Mouse (Mus musculus) embryonic facial prominence, embryonic 15.5 days (tissue): ENCODE results near the gene Fat4. TPM values are rescaled to one million over a fixed set of nuclear protein-coding genes. Genes with fewer than 3 reads are reported as not detected.

Experiments used
- ATAC-seq: fragments of 200-750 bp; cut with Nextera tagmentation; 2 replicates; pipeline ENCODE4 v1.8.0; 2017; ENCODE audit warnings: low read depth, moderate TSS enrichment; ENCODE audit not compliant: insufficient number of reproducible peaks, low FRiP score, low TSS enrichment
- H3K27ac ChIP-seq: fragments of 300-500 bp; sonication (generic); replicated peaks from 2 replicates; pipeline ENCODE4 v1.5.1; 2015; ENCODE audit warnings: mild to moderate bottlenecking, inconsistent platforms
- H3K27me3 ChIP-seq: fragments of 300-500 bp; sonication (generic); 2 replicates; pipeline ENCODE4 v1.6.1; 2015; ENCODE audit warnings: inconsistent platforms
- H3K36me3 ChIP-seq: fragments of 300-500 bp; sonication (generic); 2 replicates; pipeline ENCODE4 v1.6.1; 2015; ENCODE audit warnings: mild to moderate bottlenecking, inconsistent platforms
- H3K4me1 ChIP-seq: fragments of 300-500 bp; sonication (generic); 2 replicates; pipeline ENCODE4 v1.6.1; 2015; ENCODE audit warnings: inconsistent platforms
- H3K4me2 ChIP-seq: fragments of 300-500 bp; sonication (generic); replicated peaks from 2 replicates; pipeline ENCODE4 v1.6.1; 2015; ENCODE audit warnings: mild to moderate bottlenecking, inconsistent platforms
- H3K4me3 ChIP-seq: fragments of 300-500 bp; sonication (generic); replicated peaks from 2 replicates; pipeline ENCODE4 v1.5.1; 2015; ENCODE audit warnings: mild to moderate bottlenecking, inconsistent platforms
- H3K9ac ChIP-seq: fragments of 300-500 bp; sonication (generic); 2 replicates; pipeline ENCODE4 v1.6.1; 2015; ENCODE audit warnings: inconsistent platforms
- H3K9me3 ChIP-seq: fragments of 300-500 bp; sonication (generic); replicated peaks from 2 replicates; pipeline ENCODE4 v1.6.1; 2016; ENCODE audit warnings: inconsistent platforms
- WGBS: fragments of 180-500 bp; shearing (Covaris S2); methylation state at CpG from one replicate; pipeline ENCODE4 v1.1.7; 2015; 5-methylcytosine and 5-hydroxymethylcytosine counted together
- polyA plus RNA-seq: library from polyadenylated mRNA; unstranded; fragments of >200 nt; fragmentation: Nextera tagmentation; extraction: Ambion mirVana; gene quantifications from 2 replicates; pipeline ENCODE4 v1.2.1, GENCODE M21; 2015

Gene Fat4
- polyA plus RNA-seq: 9.5 and 10.1 TPM in 2 replicates

GRCm38 (mm10) chr3:38886890-38887355, at the start of gene Fat4:
TSS of gene Fat4 (plus strand) at chr3:38886940.
- 0 out of 2 replicates have a peak, but pooled peaks cover 5% of the 10 kb centered on the region for H3K27me3 ChIP-seq
- peaks cover 47% of the 10 kb centered on the region for H3K4me1 ChIP-seq
- peak within 1 kb of the TSS; percentile 78 for H3K9ac ChIP-seq
- H3K27ac ChIP-seq: peak within 1 kb of the TSS; percentile 98
- no peak for ATAC-seq
- peaks cover 26% of the 10 kb centered on the region for H3K36me3 ChIP-seq
- H3K9me3 ChIP-seq: no peaks in the 10 kb centered on the region
- WGBS: under 1% methylated on average over 29 of the region's 29 CpGs
- H3K4me2 ChIP-seq: peak within 1 kb of the TSS; percentile 92
- peak within 1 kb of the TSS; percentile 83 for H3K4me3 ChIP-seq

- Histone ChIP-seq H3K4me2 (no peak overlapping the region), H3K9me3 (no peaks in the 10 kb centered on the region), H3K36me3 (no peaks in the 10 kb centered on the region), H3K4me3 (no peak overlapping the region), H3K4me1 (no peaks in the 10 kb centered on the region), H3K27ac (no peak overlapping the region), H3K27me3 (no peaks in the 10 kb centered on the region), H3K9ac (no peak overlapping the region)
- 54% methylated on average over 2 of the region's 2 CpGs for WGBS
- no peak for ATAC-seq
Observed at GRCm38 (mm10) chr3:38839438-38839837, 47.3 kb upstream of the Fat4 start.

GRCm38 (mm10) chr3:38843000-38843538, 43.7 kb upstream of the Fat4 start:
- Histone ChIP-seq H3K4me3 (no peak overlapping the region), H3K27me3 (no peaks in the 10 kb centered on the region), H3K27ac (no peak overlapping the region; the same call in 1 of the 2 replicates), H3K4me1 (peaks cover 10% of the 10 kb centered on the region; the same call in 1 of the 2 replicates), H3K4me2 (no peak overlapping the region), H3K36me3 (no peaks in the 10 kb centered on the region), H3K9ac (no peak overlapping the region), H3K9me3 (no peaks in the 10 kb centered on the region)
- WGBS: 69% methylated on average over 7 of the region's 7 CpGs
- no peak for ATAC-seq

GRCm38 (mm10) chr3:38846602-38847382, 39.9 kb upstream of the Fat4 start:
- H3K27ac ChIP-seq: no peak overlapping the region
- 41% methylated on average over 11 of the region's 11 CpGs for WGBS
- no peak for ATAC-seq

GRCm38 (mm10) chr3:38849077-38849476, 37.7 kb upstream of the Fat4 start:
- Histone ChIP-seq H3K27ac (no peak overlapping the region), H3K4me2 (no peak overlapping the region), H3K4me3 (no peak overlapping the region), H3K4me1 (peaks cover 10% of the 10 kb centered on the region; the same call in 1 of the 2 replicates), H3K9ac (no peak overlapping the region), H3K36me3 (no peaks in the 10 kb centered on the region), H3K27me3 (no peaks in the 10 kb centered on the region), H3K9me3 (no peaks in the 10 kb centered on the region)
- 48% methylated on average over 3 of the region's 3 CpGs for WGBS
- ATAC-seq: no peak

More at GRCm38 (mm10) chr3:38846602-38847382, 39.9 kb upstream of the Fat4 start:
- no peak overlapping the region for H3K4me2 ChIP-seq
- H3K27me3 ChIP-seq: no peaks in the 10 kb centered on the region
- peaks cover 10% of the 10 kb centered on the region; the same call in 1 of the 2 replicates for H3K4me1 ChIP-seq
- no peak overlapping the region for H3K9ac ChIP-seq
- H3K9me3 ChIP-seq: no peaks in the 10 kb centered on the region
- no peaks in the 10 kb centered on the region for H3K36me3 ChIP-seq
- no peak overlapping the region for H3K4me3 ChIP-seq

- Histone ChIP-seq H3K4me1 (peaks cover 10% of the 10 kb centered on the region; the same call in 1 of the 2 replicates), H3K9me3 (no peaks in the 10 kb centered on the region), H3K4me3 (no peak overlapping the region), H3K27me3 (no peaks in the 10 kb centered on the region), H3K4me2 (no peak overlapping the region), H3K27ac (no peak overlapping the region), H3K36me3 (no peaks in the 10 kb centered on the region), H3K9ac (no peak overlapping the region)
- WGBS: 26% methylated on average over 6 of the region's 6 CpGs
- peak; percentile 70; the same call in 1 of the 2 replicates for ATAC-seq
Observed at GRCm38 (mm10) chr3:38849536-38849935, 37.2 kb upstream of the Fat4 start.

- ATAC-seq: no peak
- H3K9ac ChIP-seq: no peak overlapping the region
- H3K4me1 ChIP-seq: no peaks in the 10 kb centered on the region
- no peaks in the 10 kb centered on the region for H3K27me3 ChIP-seq
- WGBS: 30% methylated on average over 3 of the region's 3 CpGs
- no peak overlapping the region for H3K4me3 ChIP-seq
- no peak overlapping the region for H3K27ac ChIP-seq
- H3K9me3 ChIP-seq: no peaks in the 10 kb centered on the region
- H3K36me3 ChIP-seq: no peaks in the 10 kb centered on the region
- H3K4me2 ChIP-seq: no peak overlapping the region
Observed at GRCm38 (mm10) chr3:38853650-38854049, 33.1 kb upstream of the Fat4 start.

- whole genome bisulfite sequencing: 28% methylated on average over 5 of the region's 5 CpGs
- Histone ChIP-seq H3K36me3 (no peaks in the 10 kb centered on the region), H3K4me2 (no peak overlapping the region), H3K9ac (no peak overlapping the region), H3K9me3 (no peaks in the 10 kb centered on the region), H3K4me1 (no peaks in the 10 kb centered on the region), H3K27ac (no peak overlapping the region), H3K27me3 (no peaks in the 10 kb centered on the region), H3K4me3 (no peak overlapping the region)
- no peak for ATAC-seq
Observed at GRCm38 (mm10) chr3:38860683-38861082, 26.1 kb upstream of the Fat4 start.

GRCm38 (mm10) chr3:38871291-38871690, 15.4 kb upstream of the Fat4 start:
- no peaks in the 10 kb centered on the region for H3K36me3 ChIP-seq
- no peaks in the 10 kb centered on the region for H3K9me3 ChIP-seq
- no peak overlapping the region for H3K9ac ChIP-seq
- H3K27ac ChIP-seq: no peak overlapping the region
- 83% methylated on average over 2 of the region's 2 CpGs for WGBS
- H3K27me3 ChIP-seq: no peaks in the 10 kb centered on the region
- H3K4me2 ChIP-seq: no peak overlapping the region
- no peaks in the 10 kb centered on the region for H3K4me1 ChIP-seq
- H3K4me3 ChIP-seq: no peak overlapping the region
- ATAC-seq: no peak

GRCm38 (mm10) chr3:38875872-38876271, 10.9 kb upstream of the Fat4 start:
- 95% methylated on average over 2 of the region's 2 CpGs for WGBS
- ATAC-seq: no peak
- H3K4me3 ChIP-seq: no peak overlapping the region

GRCm38 (mm10) chr3:38876706-38877105, 10.0 kb upstream of the Fat4 start:
- H3K36me3 ChIP-seq: no peaks in the 10 kb centered on the region
- no peaks in the 10 kb centered on the region for H3K9me3 ChIP-seq
- H3K4me3 ChIP-seq: no peak overlapping the region
- H3K27ac ChIP-seq: no peak overlapping the region
- WGBS: 91% methylated on average over 4 of the region's 4 CpGs
- ATAC-seq: no peak
- H3K9ac ChIP-seq: no peak overlapping the region
- no peak overlapping the region for H3K4me2 ChIP-seq
- H3K4me1 ChIP-seq: no peaks in the 10 kb centered on the region
- H3K27me3 ChIP-seq: no peaks in the 10 kb centered on the region

More at GRCm38 (mm10) chr3:38875872-38876271, 10.9 kb upstream of the Fat4 start:
- no peak overlapping the region for H3K9ac ChIP-seq
- H3K27ac ChIP-seq: no peak overlapping the region
- H3K4me1 ChIP-seq: no peaks in the 10 kb centered on the region
- no peaks in the 10 kb centered on the region for H3K36me3 ChIP-seq
- H3K4me2 ChIP-seq: no peak overlapping the region
- H3K27me3 ChIP-seq: no peaks in the 10 kb centered on the region
- H3K9me3 ChIP-seq: no peaks in the 10 kb centered on the region
